Mouse (Mus musculus) cerebellum, postnatal 4 days (tissue): ENCODE measurements at regions not wholly inside any gene's neighbourhood (a gene's known extent, or its start where the extent isn't known, plus 50 kb on each side); places are given as distances from the start of the nearest gene placed in this dataset.
A peak's percentile ranks its signal among the peaks of the same experiment; 100 is the strongest.

ENCODE experiments used
- DNase-seq, 2 experiments: peaks; one replicate each; pipeline ENCODE4 v3.0.0; 2022; ENCODE audit warnings: low spot score in 2 of 2, mixed read lengths in 1 of 2

DNA sequence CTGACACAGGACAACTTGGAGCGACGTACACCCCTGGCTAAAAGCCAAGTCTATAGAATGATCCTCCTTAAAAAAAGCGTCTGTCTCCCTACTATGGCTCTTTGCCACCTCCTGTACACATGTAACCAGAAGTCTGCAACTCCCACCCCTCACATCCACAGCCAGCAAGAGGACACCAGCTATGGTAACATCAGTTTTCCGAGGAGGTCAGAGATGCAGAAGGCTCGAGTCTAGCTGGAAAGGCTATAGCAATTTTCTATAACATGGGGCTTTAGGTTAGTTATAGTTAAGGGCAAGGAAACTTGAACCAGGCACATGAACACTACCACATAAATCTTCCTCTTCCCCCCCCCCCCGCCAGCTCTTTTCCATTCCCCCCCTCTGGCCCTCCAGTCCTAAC, 240.2 kb downstream of the H2al1j start:
- DNase-seq = no peak

DNA sequence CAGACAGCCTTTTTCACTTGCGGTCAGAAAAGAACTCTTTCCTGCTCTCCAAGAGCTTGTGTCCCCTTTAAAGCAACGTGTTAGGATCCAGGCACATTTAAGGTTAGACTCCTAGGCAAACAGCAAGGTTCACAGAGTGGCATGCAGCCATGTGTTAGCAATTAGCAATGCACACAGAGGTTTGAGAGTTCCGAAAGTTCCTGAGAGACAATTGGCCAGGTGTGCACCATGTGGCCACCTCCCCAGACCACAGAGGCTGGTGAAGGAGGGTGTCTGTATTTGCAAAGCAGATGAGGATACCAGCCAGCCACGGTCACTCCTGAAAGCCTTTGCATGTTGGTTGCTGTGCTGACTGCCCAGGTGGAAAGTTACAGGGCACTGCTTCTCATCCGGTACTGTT, 240.6 kb downstream of the H2al1j start:
- no peak for DNase-seq

DNA sequence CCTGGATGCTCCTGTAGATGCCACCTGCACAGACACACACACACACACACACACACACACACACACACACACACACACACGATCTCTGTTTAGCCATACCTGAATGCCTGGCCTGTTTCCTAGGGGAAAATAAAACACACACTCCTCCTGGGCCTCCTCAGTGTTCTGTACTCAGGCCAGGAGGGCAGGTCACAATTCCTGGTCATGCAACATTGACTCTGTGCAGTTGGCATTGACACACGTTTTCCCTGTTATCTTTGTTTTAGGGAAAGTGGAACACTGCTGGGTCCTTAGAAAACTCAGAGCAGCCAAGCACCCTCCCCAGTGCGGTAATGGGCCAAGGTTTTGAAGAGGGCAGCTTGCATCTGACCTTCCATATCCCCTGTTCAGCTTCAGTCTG, 246.7 kb downstream of the H2al1j start:
- DNase-seq = no peak

GRCm38 (mm10) chrX:11575571-11575970, 247.9 kb downstream of the H2al1j start:
- DNase-seq = peak in 1 of 2 experiments; percentile 10

DNA sequence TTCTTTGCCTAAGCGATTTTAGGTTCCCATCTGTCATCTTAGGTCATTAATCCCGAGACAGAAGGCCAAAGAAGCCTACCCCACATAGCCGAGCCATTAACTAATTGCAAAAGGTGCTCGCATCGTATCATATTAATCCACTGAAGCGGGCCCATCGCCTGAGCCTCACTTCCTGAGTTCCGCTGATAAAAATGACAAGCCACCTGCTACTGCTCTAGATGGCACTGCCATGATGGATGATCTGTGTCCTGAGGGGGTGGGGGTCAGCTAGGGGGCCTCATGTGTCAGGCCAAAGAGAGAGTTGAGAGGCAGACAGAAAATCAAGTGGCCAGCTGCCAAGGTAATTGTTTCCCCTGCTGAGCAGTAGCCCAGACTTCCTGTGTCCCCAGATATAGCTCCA, 248.7 kb downstream of the H2al1j start:
- no peak for DNase-seq

- DNase-seq = no peak
These were observed 249.7 kb downstream of the H2al1j start for GRCm38 (mm10) chrX:11577294-11577693.

- no peak for DNase-seq
These were observed 257.7 kb downstream of the H2al1j start for GRCm38 (mm10) chrX:11585353-11585752.

DNA sequence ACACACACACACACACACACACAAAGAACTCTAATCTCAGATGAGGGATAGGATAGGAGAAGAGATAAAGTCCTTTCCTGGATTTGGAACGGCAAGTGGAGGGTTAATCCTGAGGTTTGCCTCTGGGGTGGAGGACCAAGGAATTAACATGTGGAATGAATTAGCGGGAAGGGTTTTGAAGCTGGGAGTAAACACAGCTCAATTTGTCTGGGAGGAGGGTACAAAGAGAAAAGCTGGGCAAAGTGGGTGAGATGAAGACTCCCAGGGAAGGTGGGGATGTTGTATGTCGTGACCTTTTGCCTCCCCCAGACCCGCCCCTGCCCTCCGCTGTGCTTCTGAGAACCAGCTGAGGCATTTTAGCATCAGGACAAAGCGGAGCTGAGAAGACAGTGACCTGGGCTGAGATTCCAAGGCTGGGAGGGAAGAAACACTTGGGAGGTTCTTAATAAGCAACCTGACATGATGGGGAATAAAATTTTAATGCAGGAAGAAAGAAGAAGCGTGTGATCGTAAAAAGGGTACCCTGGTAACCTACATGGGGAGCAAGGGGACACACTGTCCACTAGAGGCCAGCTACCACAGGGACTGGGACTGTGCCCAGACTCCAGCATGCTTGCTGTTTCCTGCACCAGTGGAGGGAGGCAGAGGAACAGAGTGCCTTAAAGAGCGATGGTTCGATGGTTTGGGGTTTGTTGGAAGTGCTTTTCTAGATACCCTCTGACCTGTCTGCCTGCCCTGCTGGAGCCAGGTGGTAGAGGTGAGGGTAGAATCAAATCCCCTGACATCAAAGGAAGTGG, 264.0 kb downstream of the H2al1j start:
- DNase-seq = peak in 1 of 2 experiments; percentile 5

- DNase-seq = peak in 1 of 2 experiments; percentile 25
These were observed 266.9 kb downstream of the H2al1j start for GRCm38 (mm10) chrX:11594542-11594941.

DNA sequence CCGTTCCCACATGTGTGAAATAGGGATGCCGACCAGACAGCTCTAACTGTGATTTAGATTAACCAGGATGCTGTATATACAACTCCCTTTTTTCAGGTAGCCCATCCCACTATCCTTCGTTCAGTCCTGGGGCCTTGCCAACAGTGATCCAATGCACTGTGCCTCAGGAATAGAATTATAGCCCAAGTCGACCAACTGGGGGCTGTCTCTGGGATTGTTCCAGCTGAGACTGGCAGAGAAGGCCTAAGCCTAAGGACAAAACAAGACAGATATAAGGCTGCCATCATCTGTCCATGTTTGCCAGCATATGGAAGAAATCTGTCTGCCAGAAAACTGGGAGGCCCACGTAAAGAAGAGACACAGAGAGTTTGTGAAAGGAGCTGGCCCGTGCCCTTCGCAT, 269.9 kb downstream of the H2al1j start:
- DNase-seq = no peak

GRCm38 (mm10) chrX:11614237-11614636, 286.6 kb downstream of the H2al1j start:
- DNase-seq = peak in 1 of 2 experiments; percentile 18

- DNase-seq = no peak
These were observed 293.6 kb downstream of the H2al1j start for GRCm38 (mm10) chrX:11621045-11621763.

DNA sequence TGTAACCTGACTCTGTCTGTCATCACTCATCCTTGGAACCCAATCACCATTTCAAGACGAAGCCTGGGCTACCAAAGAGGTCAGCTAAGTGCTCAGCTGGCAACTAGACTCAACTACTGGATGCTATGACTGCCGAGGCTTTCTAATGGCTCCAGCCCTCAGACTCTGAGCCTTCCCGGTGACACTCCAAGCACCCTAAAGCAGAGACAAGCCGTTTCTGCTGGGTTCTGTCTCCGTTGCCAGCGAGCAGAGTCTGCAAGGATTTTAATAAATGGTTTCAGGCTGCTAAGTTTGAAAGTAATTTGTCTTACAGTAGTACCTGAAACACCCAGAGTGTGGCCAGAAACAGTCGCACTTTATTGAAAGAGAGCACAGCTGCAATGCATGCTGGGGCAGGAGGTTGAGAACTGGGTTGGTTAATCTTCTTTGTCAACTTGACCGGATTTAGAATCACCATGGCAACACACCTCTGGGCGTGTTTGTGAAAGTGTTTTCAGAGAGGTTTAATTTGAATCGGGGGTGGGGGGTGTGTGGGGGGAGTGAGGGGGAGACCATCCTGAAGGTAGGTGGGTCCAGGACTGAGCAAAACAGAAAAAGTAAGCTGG, 298.8 kb downstream of the H2al1j start:
- DNase-seq = no peak

DNA sequence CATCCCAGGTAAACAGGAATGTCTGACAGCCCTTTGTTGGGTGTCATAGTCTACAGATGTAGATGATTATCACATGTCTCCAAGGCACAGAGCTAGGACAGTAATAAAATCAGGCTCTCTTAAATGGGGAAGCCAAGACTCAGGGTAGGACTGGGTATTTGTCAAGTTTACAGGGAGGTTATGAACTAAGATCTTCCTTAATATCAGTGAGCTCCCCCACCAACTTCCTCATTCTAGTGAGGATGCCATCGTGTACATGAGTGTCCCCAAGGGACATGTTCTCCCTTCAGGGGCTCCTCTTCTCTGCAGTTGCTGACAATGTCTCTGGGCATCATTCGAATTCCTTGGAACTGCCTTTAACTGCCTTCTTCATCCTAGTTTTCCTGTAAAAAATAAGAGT, 301.7 kb downstream of the H2al1j start:
- DNase-seq = no peak

GRCm38 (mm10) chrX:11629906-11630305, 302.3 kb downstream of the H2al1j start:
- DNase-seq = no peak

- DNase-seq = no peak
These were observed 303.7 kb downstream of the H2al1j start for GRCm38 (mm10) chrX:11631186-11631913.

DNA sequence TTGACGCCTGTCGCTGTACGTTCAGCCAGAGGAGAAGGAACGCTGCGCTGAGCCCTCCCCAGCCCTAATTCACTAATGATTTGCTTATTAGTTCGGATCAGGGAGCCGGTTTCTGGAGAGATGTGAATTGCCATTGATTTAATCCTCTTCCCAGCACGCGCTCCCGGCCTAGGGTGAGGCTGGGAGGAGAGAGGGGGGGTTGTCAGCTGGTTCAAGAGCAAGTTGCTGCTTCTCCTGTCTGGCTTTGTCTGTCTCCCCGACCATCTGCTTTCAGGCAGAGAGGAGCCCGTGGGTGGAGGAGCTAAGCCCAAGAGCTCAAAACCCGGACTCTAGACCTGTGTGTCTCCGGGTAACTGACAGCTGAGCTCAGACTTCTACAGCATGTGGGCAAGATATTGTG, 304.4 kb downstream of the H2al1j start:
- DNase-seq = no peak

DNA sequence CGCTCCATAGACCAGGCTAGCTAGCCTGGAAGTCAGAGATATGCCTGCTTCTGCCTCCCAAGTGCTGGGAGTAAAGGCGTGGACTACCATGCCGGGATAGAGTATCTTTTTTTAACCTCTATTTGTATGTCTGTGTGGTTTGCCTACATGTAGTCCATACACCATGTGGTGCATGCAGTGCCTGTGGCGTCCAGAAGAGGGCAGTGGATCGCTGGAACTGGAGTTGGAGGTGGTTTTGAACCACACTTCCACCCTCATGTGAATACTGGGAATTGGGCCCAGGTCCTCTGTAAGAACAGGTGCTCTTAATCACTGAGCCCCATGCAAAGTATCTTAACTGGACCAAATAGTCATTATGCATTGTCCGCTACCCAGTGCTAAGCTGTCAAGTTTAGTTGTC, 306.2 kb downstream of the H2al1j start:
- no peak for DNase-seq

DNA sequence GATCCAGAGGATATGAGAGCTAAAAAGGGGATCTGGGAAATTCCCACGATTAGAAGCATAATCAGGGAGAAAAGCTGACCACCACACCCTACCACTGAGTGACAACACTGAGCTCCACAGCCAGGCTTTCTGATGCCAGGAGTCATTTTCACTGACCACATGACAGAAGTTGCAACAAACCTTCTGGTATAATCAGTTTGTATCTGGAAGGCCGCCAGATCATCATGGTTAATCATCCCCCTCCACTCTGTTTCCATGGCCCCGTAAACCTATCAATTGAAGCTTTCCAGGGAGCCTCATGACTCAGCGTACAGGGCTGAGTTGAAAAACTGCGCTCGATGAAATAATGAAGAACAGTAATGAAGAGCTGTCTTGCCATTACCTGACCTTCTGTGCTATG, 316.9 kb downstream of the H2al1j start:
- DNase-seq = no peak

DNA sequence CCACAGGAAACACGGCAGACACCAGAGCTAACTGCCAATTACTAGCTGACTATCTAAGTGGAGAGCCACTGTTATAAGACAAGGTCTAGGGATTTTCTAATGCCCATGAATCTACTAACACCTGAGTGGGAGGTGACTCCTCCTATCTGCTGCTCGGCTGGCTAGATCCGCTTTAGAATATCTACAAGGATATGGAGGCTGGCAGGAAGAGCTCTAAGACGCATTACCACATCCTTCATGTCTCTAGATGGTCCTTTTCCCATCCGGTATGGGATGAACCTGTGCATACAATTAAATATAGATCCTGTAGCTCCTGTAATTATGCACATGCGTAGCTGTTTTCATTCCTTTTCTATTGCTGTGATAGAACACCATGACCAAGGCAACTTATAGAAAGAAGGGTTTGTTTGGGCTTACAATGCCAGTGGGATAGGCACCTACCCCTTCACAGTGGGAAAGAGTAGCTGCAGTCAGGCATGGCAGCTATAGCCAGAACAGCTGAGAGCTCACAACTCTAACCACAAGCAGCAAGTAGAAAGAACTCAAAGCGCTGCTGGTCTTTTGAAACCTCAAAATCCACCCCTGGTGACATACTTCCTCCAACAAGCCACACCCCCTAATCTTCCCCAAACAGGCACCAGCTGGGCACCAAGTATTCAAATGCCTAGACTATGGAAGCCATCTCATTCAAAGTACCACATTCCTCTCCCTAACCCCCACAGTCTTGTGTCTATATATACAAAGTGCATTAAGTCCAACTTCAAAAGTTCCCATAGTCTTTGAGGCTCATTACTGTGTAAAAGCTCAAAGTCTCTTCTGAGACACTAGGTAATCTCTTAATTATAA, 319.3 kb downstream of the H2al1j start:
- DNase-seq = no peak

- no peak for DNase-seq
These were observed 319.9 kb downstream of the H2al1j start for GRCm38 (mm10) chrX:11647527-11647836.
